Mouse (Mus musculus) layer of hippocampus, adult 8-10 months (tissue): ENCODE measurements around the gene Olfr1497. TPM values are rescaled to one million over a fixed set of nuclear protein-coding genes. Genes with fewer than 3 reads are reported as not detected.
"Not testable (repeated sequence)": the region's sequence is repeated elsewhere in the genome, so short reads cannot be mapped to it uniquely, and the experiment has no call there.

Experiments used
- DNase-seq, 2 experiments: peaks; one replicate each; pipeline ENCODE4 v3.0.0; 2022; ENCODE audit warnings: low spot score in 2 of 2
- total RNA-seq, 4 experiments: library from RNA; stranded (reverse); gene quantifications; 2 replicates each; pipeline ENCODE4 v1.2.4; 2022

Olfr1497 gene
- total RNA-seq: not detected

- DNase-seq: no peak
These were observed at the start of gene Olfr1497 for GRCm38 (mm10) chr19:13798102-13798501. TSS of gene Olfr1497 (minus strand) at chr19:13798202.

- DNase-seq: no peak
These were observed 32.4 kb upstream of the Olfr1497 start, which contains the start of gene Olfr1500 for GRCm38 (mm10) chr19:13830388-13830787. TSS of gene Olfr1500 (minus strand) at chr19:13830488.

- DNase-seq: no peak
These were observed 30.4 kb upstream of the Olfr1497 start for GRCm38 (mm10) chr19:13828447-13828846.

GRCm38 (mm10) chr19:13820847-13821246, 22.8 kb upstream of the Olfr1497 start:
- no peak for DNase-seq

GRCm38 (mm10) chr19:13819347-13819746, 21.3 kb upstream of the Olfr1497 start, which contains the start of gene Olfr1499:
TSS of gene Olfr1499 (minus strand) at chr19:13819447.
- no peak for DNase-seq

GRCm38 (mm10) chr19:13818827-13819226, 20.8 kb upstream of the Olfr1497 start:
- DNase-seq: no peak

GRCm38 (mm10) chr19:13812823-13813222, 14.8 kb upstream of the Olfr1497 start:
- DNase-seq: no peak

GRCm38 (mm10) chr19:13805486-13805885, 7.5 kb upstream of the Olfr1497 start:
- DNase-seq: not testable (repeated sequence)

GRCm38 (mm10) chr19:13777578-13777977, 20.4 kb downstream of the Olfr1497 start, which contains the start of gene Olfr1496:
TSS of gene Olfr1496 (plus strand) at chr19:13777878.
- no peak for DNase-seq

- no peak for DNase-seq
These were observed 29.3 kb downstream of the Olfr1497 start for GRCm38 (mm10) chr19:13768565-13769276.

GRCm38 (mm10) chr19:13764306-13764705, 33.7 kb downstream of the Olfr1497 start, which contains the start of gene Olfr1495:
TSS of gene Olfr1495 (plus strand) at chr19:13764606.
- no peak for DNase-seq

GRCm38 (mm10) chr19:13749366-13749765, 48.6 kb downstream of the Olfr1497 start:
- no peak for DNase-seq

Other genes with a start within 250 kb of the Olfr1497 start
- not detected for gene Olfr1484, start 214.7 kb downstream of the Olfr1497 start, total RNA-seq
- gene Olfr1487, start 180.8 kb downstream of the Olfr1497 start, total RNA-seq: not detected
- gene Olfr1489, start 166.6 kb downstream of the Olfr1497 start, total RNA-seq: not detected
- gene Olfr1490, start 147.1 kb downstream of the Olfr1497 start, total RNA-seq: not detected
- not detected for gene Olfr1491, start 100.9 kb downstream of the Olfr1497 start, total RNA-seq
- not detected for gene Olfr1493-ps1, start 74.9 kb downstream of the Olfr1497 start, total RNA-seq
- gene Olfr1494, start 58.5 kb downstream of the Olfr1497 start, total RNA-seq: not detected
- gene Olfr1495, start 33.6 kb downstream of the Olfr1497 start, total RNA-seq: not detected
- not detected for gene Olfr1496, start 20.3 kb downstream of the Olfr1497 start, total RNA-seq
- gene Olfr1499, start 21.2 kb upstream of the Olfr1497 start, total RNA-seq: not detected
- gene Olfr1500, start 32.3 kb upstream of the Olfr1497 start, total RNA-seq: not detected
- gene Olfr1501, start 52.5 kb upstream of the Olfr1497 start, total RNA-seq: not detected
- gene Olfr1502, start 63.6 kb upstream of the Olfr1497 start, total RNA-seq: not detected
- gene Olfr1504, start 99.7 kb upstream of the Olfr1497 start, total RNA-seq: not detected
- gene Olfr1505, start 115.3 kb upstream of the Olfr1497 start, total RNA-seq: not detected